Mouse (Mus musculus) limb, embryonic 12.5 days (tissue): ENCODE measurements at regions not wholly inside any gene's neighbourhood (a gene's known extent, or its start where the extent isn't known, plus 50 kb on each side); places are given as distances from the start of the nearest gene placed in this dataset.
"Not testable (repeated sequence)": the region's sequence is repeated elsewhere in the genome, so short reads cannot be mapped to it uniquely, and the experiment has no call there.

Experiments
- ATAC-seq: fragments of 200-750 bp; cut with Nextera tagmentation; 2 replicates; pipeline ENCODE4 v1.8.0; 2017; ENCODE audit warnings: low read depth, moderate TSS enrichment; ENCODE audit not compliant: insufficient number of reproducible peaks, insufficient read depth, low FRiP score, low TSS enrichment
- H3K27ac ChIP-seq: fragments of 300-500 bp; sonication (generic); 2 replicates; pipeline ENCODE4 v1.5.1; 2016; ENCODE audit warnings: mild to moderate bottlenecking, moderate library complexity
- H3K27me3 ChIP-seq: fragments of 300-500 bp; sonication (generic); 2 replicates; pipeline ENCODE4 v1.6.1; 2016; ENCODE audit warnings: mild to moderate bottlenecking, moderate library complexity
- H3K36me3 ChIP-seq: fragments of 300-500 bp; sonication (generic); 2 replicates; pipeline ENCODE4 v1.6.1; 2016; ENCODE audit warnings: mild to moderate bottlenecking, moderate library complexity
- H3K4me1 ChIP-seq: fragments of 300-500 bp; sonication (generic); replicated peaks from 2 replicates; pipeline ENCODE4 v1.6.1; 2016
- H3K4me2 ChIP-seq: fragments of 300-500 bp; sonication (generic); 2 replicates; pipeline ENCODE4 v1.6.1; 2016; ENCODE audit warnings: mild to moderate bottlenecking, moderate library complexity
- H3K4me3 ChIP-seq: fragments of 300-500 bp; sonication (generic); replicated peaks from 2 replicates; pipeline ENCODE4 v1.5.1; 2016; ENCODE audit warnings: mild to moderate bottlenecking
- H3K9ac ChIP-seq: fragments of 300-500 bp; sonication (generic); replicated peaks from 2 replicates; pipeline ENCODE4 v1.6.1; 2016; ENCODE audit warnings: mild to moderate bottlenecking, moderate library complexity
- H3K9me3 ChIP-seq: fragments of 300-500 bp; sonication (generic); 2 replicates; pipeline ENCODE4 v1.6.1; 2016; ENCODE audit warnings: mild to moderate bottlenecking, moderate library complexity
- WGBS: fragments of 180-500 bp; shearing (Covaris S2); methylation state at CpG from one replicate; pipeline ENCODE4 v1.1.7; 2016; 5-methylcytosine and 5-hydroxymethylcytosine counted together

GRCm38 (mm10) chr13:3341416-3341815 lies 196.4 kb upstream of the Gdi2 start:
- WGBS = 84% methylated on average over 3 of the region's 3 CpGs
- Histone ChIP-seq H3K27me3 (no peaks in the 10 kb centered on the region), H3K9ac (no peak overlapping the region), H3K4me3 (no peak overlapping the region), H3K36me3 (no peaks in the 10 kb centered on the region), H3K4me2 (no peak overlapping the region), H3K9me3 (peaks cover 43% of the 10 kb centered on the region), H3K4me1 (no peaks in the 10 kb centered on the region), H3K27ac (no peak overlapping the region)
- ATAC-seq = no peak

GRCm38 (mm10) chr13:3343611-3344010 lies 194.3 kb upstream of the Gdi2 start:
- H3K27ac ChIP-seq = no peak overlapping the region
- 91% methylated on average over 5 of the region's 5 CpGs for WGBS
- H3K4me1 ChIP-seq = no peaks in the 10 kb centered on the region
- H3K36me3 ChIP-seq = no peaks in the 10 kb centered on the region
- no peak for ATAC-seq
- no peak overlapping the region for H3K4me3 ChIP-seq
- no peaks in the 10 kb centered on the region for H3K27me3 ChIP-seq
- no peak overlapping the region for H3K4me2 ChIP-seq
- no peak overlapping the region for H3K9ac ChIP-seq
- peaks cover 34% of the 10 kb centered on the region for H3K9me3 ChIP-seq

GRCm38 (mm10) chr13:3354912-3355311 lies 183.0 kb upstream of the Gdi2 start:
- not testable (repeated sequence) for H3K4me2 ChIP-seq, H3K4me3 ChIP-seq, H3K9me3 ChIP-seq, ATAC-seq, H3K9ac ChIP-seq, H3K27ac ChIP-seq, H3K36me3 ChIP-seq
- Histone ChIP-seq H3K27me3 (peaks cover 31% of the 10 kb centered on the region), H3K4me1 (peaks cover 15% of the 10 kb centered on the region)

- Histone ChIP-seq H3K4me1 (peaks cover 15% of the 10 kb centered on the region), H3K27ac (no peak overlapping the region), H3K27me3 (peaks cover 49% of the 10 kb centered on the region), H3K36me3 (no peaks in the 10 kb centered on the region), H3K4me3 (peak overlapping the region; percentile 50), H3K9me3 (0 out of 2 replicates have a peak, but pooled peaks cover 4% of the 10 kb centered on the region), H3K9ac (0 out of 2 replicates have a peak overlapping the region, but pooled peaks have one; percentile 31), H3K4me2 (peak overlapping the region; percentile 93)
- ATAC-seq = no peak; the same call in 1 of the 2 replicates
- WGBS = 2% methylated on average over 45 of the region's 45 CpGs
Measured at GRCm38 (mm10) chr13:3358079-3358608, 179.7 kb upstream of the Gdi2 start.

GRCm38 (mm10) chr13:3358996-3359750 lies 178.7 kb upstream of the Gdi2 start:
- peak overlapping the region; percentile 34; the same call in 1 of the 2 replicates for H3K9ac ChIP-seq
- no peak overlapping the region for H3K27ac ChIP-seq
- under 1% methylated on average over 41 of the region's 41 CpGs for WGBS
- ATAC-seq = no peak; the same call in 1 of the 2 replicates
- peak overlapping the region; percentile 93 for H3K4me2 ChIP-seq
- H3K27me3 ChIP-seq = peaks cover 49% of the 10 kb centered on the region
- H3K4me1 ChIP-seq = peaks cover 15% of the 10 kb centered on the region
- 0 out of 2 replicates have a peak, but pooled peaks cover 4% of the 10 kb centered on the region for H3K9me3 ChIP-seq
- peak overlapping the region; percentile 50 for H3K4me3 ChIP-seq
- H3K36me3 ChIP-seq = no peaks in the 10 kb centered on the region

GRCm38 (mm10) chr13:3359751-3360260 lies 178.1 kb upstream of the Gdi2 start:
- not testable (repeated sequence) for H3K36me3 ChIP-seq, H3K27ac ChIP-seq, ATAC-seq, H3K9me3 ChIP-seq
- Histone ChIP-seq H3K27me3 (peaks cover 49% of the 10 kb centered on the region), H3K4me3 (peak overlapping the region; percentile 50), H3K9ac (peak overlapping the region; percentile 34; the same call in 1 of the 2 replicates), H3K4me2 (peak overlapping the region; percentile 93), H3K4me1 (peaks cover 15% of the 10 kb centered on the region)
- 1% methylated on average over 35 of the region's 35 CpGs for WGBS

GRCm38 (mm10) chr13:3360503-3361490 lies 177.1 kb upstream of the Gdi2 start:
- H3K9me3 ChIP-seq = 0 out of 2 replicates have a peak, but pooled peaks cover 4% of the 10 kb centered on the region
- H3K9ac ChIP-seq = peak overlapping the region; percentile 50
- peak; percentile 61 for ATAC-seq
- no peaks in the 10 kb centered on the region for H3K36me3 ChIP-seq
- peak overlapping the region; percentile 93 for H3K4me2 ChIP-seq
- H3K27me3 ChIP-seq = peaks cover 44% of the 10 kb centered on the region
- H3K4me1 ChIP-seq = peaks cover 15% of the 10 kb centered on the region
- H3K27ac ChIP-seq = no peak overlapping the region
- under 1% methylated on average over 82 of the region's 82 CpGs for WGBS
- peak overlapping the region; percentile 50 for H3K4me3 ChIP-seq

- H3K27ac ChIP-seq = no peak overlapping the region
- no peaks in the 10 kb centered on the region for H3K27me3 ChIP-seq
- no peaks in the 10 kb centered on the region for H3K4me1 ChIP-seq
- H3K9me3 ChIP-seq = 0 out of 2 replicates have a peak, but pooled peaks cover under 1% of the 10 kb centered on the region
- no peaks in the 10 kb centered on the region for H3K36me3 ChIP-seq
- H3K4me3 ChIP-seq = no peak overlapping the region
- no peak overlapping the region for H3K4me2 ChIP-seq
- 65% methylated on average over 6 of the region's 6 CpGs for WGBS
- no peak overlapping the region for H3K9ac ChIP-seq
- ATAC-seq = no peak
Measured at GRCm38 (mm10) chr13:3372701-3373100, 165.2 kb upstream of the Gdi2 start.

GRCm38 (mm10) chr13:3373522-3374220 lies 164.2 kb upstream of the Gdi2 start:
- H3K36me3 ChIP-seq, H3K9ac ChIP-seq, H3K4me2 ChIP-seq, H3K27me3 ChIP-seq, ATAC-seq, H3K4me3 ChIP-seq, H3K27ac ChIP-seq, H3K9me3 ChIP-seq, H3K4me1 ChIP-seq: not testable (repeated sequence)
- 34% methylated on average over 3 of the region's 3 CpGs for WGBS

GRCm38 (mm10) chr13:3374796-3375195 lies 163.1 kb upstream of the Gdi2 start:
- no peak for ATAC-seq
- H3K4me2 ChIP-seq = no peak overlapping the region
- no peak overlapping the region for H3K27ac ChIP-seq
- no peaks in the 10 kb centered on the region for H3K27me3 ChIP-seq
- no peak overlapping the region for H3K9ac ChIP-seq
- no peaks in the 10 kb centered on the region for H3K36me3 ChIP-seq
- H3K9me3 ChIP-seq = 0 out of 2 replicates have a peak, but pooled peaks cover 11% of the 10 kb centered on the region
- no peak overlapping the region for H3K4me3 ChIP-seq
- WGBS = 96% methylated on average over 7 of the region's 7 CpGs
- no peaks in the 10 kb centered on the region for H3K4me1 ChIP-seq
